Mouse (Mus musculus): ENCODE measurements around the gene 1700025G04Rik.

1700025G04Rik gene

GRCm38 (mm10) chr1:151995948-151996697 is 93.8 kb downstream of the 1700025G04Rik start:
- no peak for DNase-seq (ENCODE audit: low spot score)

- DNase-seq (ENCODE audit: low spot score) = no peak
These were observed 95.7 kb downstream of the 1700025G04Rik start for GRCm38 (mm10) chr1:151994271-151994670.

- DNase-seq (ENCODE audit: low spot score) = no peak
These were observed 98.4 kb downstream of the 1700025G04Rik start for GRCm38 (mm10) chr1:151991505-151991904.

- DNase-seq (ENCODE audit: low spot score) = no peak
These were observed 99.3 kb downstream of the 1700025G04Rik start for GRCm38 (mm10) chr1:151990615-151991014.

GRCm38 (mm10) chr1:151988713-151989112 is 101.2 kb downstream of the 1700025G04Rik start:
- no peak for DNase-seq (ENCODE audit: low spot score)

- no peak for DNase-seq (ENCODE audit: low spot score)
These were observed 101.9 kb downstream of the 1700025G04Rik start for GRCm38 (mm10) chr1:151988066-151988465.

GRCm38 (mm10) chr1:151986024-151986778 is 103.7 kb downstream of the 1700025G04Rik start:
- no peak for DNase-seq (ENCODE audit: low spot score)

- no peak for DNase-seq (ENCODE audit: low spot score)
These were observed 104.9 kb downstream of the 1700025G04Rik start for GRCm38 (mm10) chr1:151985056-151985455.

- DNase-seq (ENCODE audit: low spot score) = no peak
These were observed 105.9 kb downstream of the 1700025G04Rik start for GRCm38 (mm10) chr1:151983991-151984390.

GRCm38 (mm10) chr1:151980498-151980897 is 109.4 kb downstream of the 1700025G04Rik start:
- DNase-seq (ENCODE audit: low spot score) = no peak

- DNase-seq (ENCODE audit: low spot score) = no peak
These were observed 110.0 kb downstream of the 1700025G04Rik start for GRCm38 (mm10) chr1:151979803-151980456.

GRCm38 (mm10) chr1:151978751-151979150 is 111.2 kb downstream of the 1700025G04Rik start:
- no peak for DNase-seq (ENCODE audit: low spot score)

- no peak for DNase-seq (ENCODE audit: low spot score)
These were observed 112.3 kb downstream of the 1700025G04Rik start for GRCm38 (mm10) chr1:151977596-151977995.

- DNase-seq (ENCODE audit: low spot score) = no peak
These were observed 113.1 kb downstream of the 1700025G04Rik start for GRCm38 (mm10) chr1:151976850-151977249.

- no peak for DNase-seq (ENCODE audit: low spot score)
These were observed 114.2 kb downstream of the 1700025G04Rik start for GRCm38 (mm10) chr1:151975418-151976379.

GRCm38 (mm10) chr1:151974887-151975286 is 115.0 kb downstream of the 1700025G04Rik start:
- no peak for DNase-seq (ENCODE audit: low spot score)

GRCm38 (mm10) chr1:151974424-151974823 is 115.5 kb downstream of the 1700025G04Rik start:
- DNase-seq (ENCODE audit: low spot score) = no peak

GRCm38 (mm10) chr1:151973110-151973700 is 116.7 kb downstream of the 1700025G04Rik start:
- no peak for DNase-seq (ENCODE audit: low spot score)

- no peak for DNase-seq (ENCODE audit: low spot score)
These were observed 118.3 kb downstream of the 1700025G04Rik start for GRCm38 (mm10) chr1:151971581-151971980.

- DNase-seq (ENCODE audit: low spot score) = no peak
These were observed 121.8 kb downstream of the 1700025G04Rik start for GRCm38 (mm10) chr1:151968126-151968525.

- no peak for DNase-seq (ENCODE audit: low spot score)
These were observed 125.1 kb downstream of the 1700025G04Rik start for GRCm38 (mm10) chr1:151964811-151965210.
